Mouse (Mus musculus) ES-E14 (cell line): Measurements from ENCODE around the gene Sppl2b. TPM values are rescaled to one million over a fixed set of nuclear protein-coding genes. Genes with fewer than 3 reads are reported as not detected.

Experiments
- DNase-seq: peaks from one replicate; pipeline ENCODE4 v3.0.0-alpha.2; 2013; ENCODE audit warnings: low read depth, low spot score
- H3K27ac ChIP-seq: 2 replicates; pipeline ENCODE4 v1.5.1; 2012; ENCODE audit warnings: low read depth, mild to moderate bottlenecking, low read length, moderate library complexity, mixed read lengths; ENCODE audit not compliant: poor library complexity, insufficient read depth, severe bottlenecking
- H3K36me3 ChIP-seq: 2 replicates; pipeline ENCODE4 v1.6.1; 2012; ENCODE audit warnings: mild to moderate bottlenecking, low read length, moderate library complexity, mixed read lengths; ENCODE audit not compliant: control insufficient read depth, poor library complexity, insufficient read depth, severe bottlenecking
- H3K4me1 ChIP-seq, 2 experiments: fragments of 150-350 bp in 1 of 2; sonication (generic) in 1 of 2; 2 replicates each; pipeline ENCODE4 v1.6.1; 2012; ENCODE audit warnings: low read length in 2 of 2, mild to moderate bottlenecking in 1 of 2, mixed read lengths in 1 of 2; ENCODE audit not compliant: control insufficient read depth in 2 of 2, insufficient read depth in 2 of 2, poor library complexity in 1 of 2
- H3K4me3 ChIP-seq, 2 experiments: fragments of 150-350 bp in 1 of 2; sonication (generic) in 1 of 2; 2 replicates each; pipeline ENCODE4 v1.5.1; 2012; ENCODE audit warnings: low read length in 2 of 2, low read depth in 1 of 2, mild to moderate bottlenecking in 1 of 2, mixed read lengths in 1 of 2; ENCODE audit not compliant: insufficient read depth in 1 of 2, poor library complexity in 1 of 2, severe bottlenecking in 1 of 2
- H3K9ac ChIP-seq: 2 replicates; pipeline ENCODE4 v1.6.1; 2012; ENCODE audit warnings: low read depth, mild to moderate bottlenecking, low read length, mixed read lengths; ENCODE audit not compliant: poor library complexity, insufficient read depth, severe bottlenecking
- H3K9me3 ChIP-seq: fragments of 150-350 bp; sonication (generic); 2 replicates; pipeline ENCODE4 v1.6.1; 2012; ENCODE audit warnings: low read depth, mild to moderate bottlenecking, low read length; ENCODE audit not compliant: control insufficient read depth, insufficient read depth
- CHD2 ChIP-seq: IDR thresholded peaks from 2 replicates; pipeline ENCODE4 v1.6.1; 2014; ENCODE audit warnings: mild to moderate bottlenecking, low read depth, low read length, inconsistent platforms
- HCFC1 ChIP-seq: IDR thresholded peaks from 2 replicates; pipeline ENCODE4 v1.6.1; 2012; ENCODE audit warnings: low read length, inconsistent platforms, borderline replicate concordance; ENCODE audit not compliant: insufficient read depth
- MAFK ChIP-seq: IDR thresholded peaks from 2 replicates; pipeline ENCODE4 v1.6.1; 2014; ENCODE audit warnings: mild to moderate bottlenecking, low read depth, low read length, inconsistent platforms; ENCODE audit not compliant: insufficient read depth
- ZC3H11A ChIP-seq: IDR thresholded peaks from 2 replicates; pipeline ENCODE4 v1.6.1; 2012; ENCODE audit warnings: low read depth, mild to moderate bottlenecking, inconsistent platforms, low read length, borderline replicate concordance
- ZNF384 ChIP-seq: IDR thresholded peaks from 2 replicates; pipeline ENCODE4 v1.6.1; 2012; ENCODE audit warnings: low read depth, low read length, inconsistent platforms
- in situ Hi-C, 2 experiments: fragments of 600-800 bp; cut with MboI; formaldehyde crosslinking; loops; one replicate each; pipeline ENCODE4 v1.15.1; 2025; ENCODE audit warnings: low sequenced_read_pairs in 2 of 2, inconsistent platforms in 1 of 2; ENCODE audit not compliant: unreplicated experiment in 2 of 2
- total RNA-seq: library from RNA; depleted of rRNA; stranded (reverse); fragments of 300-350 nt; gene quantifications from 2 replicates; pipeline ENCODE4 v1.2.3, GENCODE M21; 2012; rRNA removed

Sppl2b gene
- 38.9 and 66.1 TPM in 2 replicates for total RNA-seq

DNA sequence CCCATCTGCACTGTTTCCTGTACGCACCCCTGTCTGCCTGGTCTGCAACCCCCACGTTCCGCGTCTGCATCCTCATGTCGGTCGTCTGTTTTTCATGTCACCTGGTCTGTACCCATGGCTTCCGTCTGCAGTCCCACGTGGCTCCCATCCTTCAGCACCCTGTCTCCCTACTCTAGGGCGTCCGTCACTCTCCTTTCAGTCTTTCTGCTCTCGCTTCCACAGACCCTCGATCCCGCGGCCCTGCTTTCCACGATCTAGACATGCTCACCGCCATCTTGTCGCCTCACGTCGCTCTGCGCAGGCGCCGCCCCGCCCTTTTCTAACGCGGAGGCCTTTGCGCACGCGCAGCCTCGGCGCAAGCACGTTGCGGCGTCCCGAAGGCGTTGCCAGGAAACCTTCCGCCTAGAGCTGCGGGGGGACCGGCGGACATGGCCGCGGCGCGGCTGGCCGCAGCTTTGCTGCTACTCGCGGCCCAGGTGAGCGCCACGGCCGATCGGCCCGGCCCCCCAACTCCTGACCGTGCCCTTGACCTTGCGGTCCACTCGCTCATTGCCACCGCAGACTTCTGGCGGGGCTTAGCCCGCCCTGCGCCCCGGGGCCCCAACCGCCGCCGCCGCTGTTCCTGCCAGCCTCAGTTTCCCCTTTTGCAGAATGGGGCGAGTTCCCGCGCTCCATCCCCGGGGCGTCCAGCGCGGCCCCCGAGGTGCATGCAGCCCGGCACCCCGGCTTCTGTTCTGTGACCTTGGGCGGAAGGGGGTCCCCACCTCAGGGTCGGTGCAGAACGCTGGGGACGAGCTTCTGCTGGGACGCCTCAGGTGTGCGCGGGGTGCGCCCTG lies at the start of gene Sppl2b, which contains the start of gene Lsm7:
Gene Sppl2b (plus strand): TSS at position 363 of the 836 bp plus-strand sequence.
Gene Lsm7 (minus strand): TSS at position 297 of the 836 bp plus-strand sequence.
- in situ Hi-C loops, result no loop called here
- no peaks in the 10 kb centered on the region for H3K9me3 ChIP-seq
- DNase-seq, result peak; percentile 82
- H3K9ac ChIP-seq, result peak within 1 kb of the TSS; percentile 83
- peaks cover 3 to 5% of the 10 kb centered on the region in 2 experiments; a peak in 2 of 4 replicates for H3K4me1 ChIP-seq
- no peak within 1 kb of the TSS; the same call in 1 of the 2 replicates for H3K27ac ChIP-seq
- TF ChIP-seq HCFC1, result peak; percentile 65; the same call in 1 of the 2 replicates
- TF ChIP-seq MAFK, result no peak
- TF ChIP-seq ZC3H11A, result no peak
- peaks cover 17% of the 10 kb centered on the region for H3K36me3 ChIP-seq
- peak within 1 kb of the TSS; percentile 77 for H3K4me3 ChIP-seq

DNA sequence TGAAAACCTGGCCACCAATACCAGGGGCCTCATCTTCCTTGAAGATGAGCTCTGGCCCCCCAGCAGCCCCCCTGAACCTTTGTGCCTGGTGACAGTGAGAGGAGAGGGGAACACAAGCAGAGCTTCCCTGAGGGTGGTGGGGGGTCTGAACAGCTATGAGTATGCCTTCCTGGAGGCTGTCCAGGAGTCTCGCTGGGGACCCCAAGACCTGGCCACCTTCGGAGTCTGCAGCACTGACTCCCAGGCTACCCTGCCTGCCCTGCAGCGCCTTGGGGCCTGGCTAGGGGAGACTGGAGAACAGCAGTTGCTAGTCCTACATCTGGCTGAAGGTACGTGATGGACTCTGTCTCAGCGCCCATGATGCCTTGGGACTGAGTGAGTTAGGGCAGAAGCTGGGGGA lies 49.8 kb upstream of the Sppl2b start:
- no peak for DNase-seq
- no peak overlapping the region for H3K4me3 ChIP-seq
- TF ChIP-seq ZNF384 (no peak), MAFK (no peak), HCFC1 (no peak), CHD2 (no peak), ZC3H11A (no peak)
- H3K36me3 ChIP-seq, result peaks cover 46% of the 10 kb centered on the region
- no peak overlapping the region for H3K9ac ChIP-seq
- no peaks in the 10 kb centered on the region for H3K9me3 ChIP-seq
- H3K4me1 ChIP-seq, result peaks cover 10 to 22% of the 10 kb centered on the region in 2 experiments; a peak in 3 of 4 replicates
- in situ Hi-C loops, result no loop called here
- H3K27ac ChIP-seq, result no peak overlapping the region

DNA sequence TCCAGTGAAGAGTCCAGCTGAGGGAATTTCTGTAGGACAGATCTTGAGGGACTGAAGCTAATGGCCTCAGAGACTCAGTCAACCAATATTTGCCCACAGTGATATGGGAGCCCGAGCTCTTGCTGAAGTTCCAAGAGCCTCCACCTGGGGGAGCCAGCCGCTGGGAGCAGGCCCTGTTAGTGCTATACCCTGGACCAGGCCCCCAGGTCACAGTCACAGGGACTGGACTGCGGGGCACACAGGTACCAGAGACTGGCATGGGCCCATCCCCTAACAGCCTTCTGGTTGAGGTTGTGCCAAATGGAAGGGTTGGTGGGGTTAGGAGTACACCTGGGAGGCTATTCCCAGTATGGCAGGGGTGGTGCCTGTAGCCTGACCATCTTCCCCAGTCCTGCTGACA lies 49.1 kb upstream of the Sppl2b start:
- Histone ChIP-seq H3K9ac (no peak overlapping the region), H3K9me3 (no peaks in the 10 kb centered on the region), H3K36me3 (peaks cover 45% of the 10 kb centered on the region), H3K4me1 (peaks cover 10 to 22% of the 10 kb centered on the region in 2 experiments; a peak in 3 of 4 replicates), H3K27ac (no peak overlapping the region), H3K4me3 (no peak overlapping the region)
- no peak for TF ChIP-seq ZC3H11A
- TF ChIP-seq ZNF384, result no peak
- no peak for TF ChIP-seq HCFC1
- DNase-seq, result peak; percentile 56
- in situ Hi-C loops, result no loop called here

DNA sequence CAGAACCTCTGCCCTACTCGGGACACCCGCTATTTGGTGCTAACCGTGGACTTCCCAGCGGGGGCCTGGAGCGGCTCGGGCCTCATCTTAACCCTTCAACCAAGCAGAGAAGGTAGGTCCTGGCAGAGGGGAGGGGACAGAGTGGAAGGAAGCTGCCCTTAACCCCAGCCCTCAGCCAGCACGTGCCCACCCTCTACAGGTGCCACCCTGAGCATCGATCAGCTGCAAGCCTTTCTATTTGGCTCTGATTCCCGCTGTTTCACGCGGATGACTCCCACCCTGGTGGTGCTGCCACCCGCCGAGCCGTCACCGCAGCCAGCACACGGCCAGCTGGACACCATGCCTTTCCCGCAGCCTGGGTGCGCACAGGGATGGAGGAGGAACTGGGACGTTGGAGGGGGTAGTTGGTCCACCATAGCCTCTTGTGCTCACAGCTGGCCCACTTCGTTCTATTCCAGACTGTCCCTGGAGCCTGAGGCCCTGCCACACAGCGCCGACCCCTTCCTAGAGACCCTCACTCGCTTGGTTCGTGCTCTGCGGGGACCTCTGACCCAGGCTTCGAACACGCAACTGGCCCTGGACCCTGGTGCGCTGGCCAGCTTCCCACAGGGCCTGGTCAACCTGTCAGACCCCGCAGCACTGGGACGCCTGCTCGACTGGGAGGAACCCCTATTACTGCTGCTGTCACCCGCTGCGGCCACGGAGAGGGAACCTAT lies 48.6 kb upstream of the Sppl2b start:
- TF ChIP-seq MAFK (no peak), ZNF384 (no peak), ZC3H11A (no peak), CHD2 (no peak), HCFC1 (no peak)
- Histone ChIP-seq H3K9ac (peak overlapping the region; percentile 60), H3K27ac (no peak overlapping the region), H3K36me3 (peaks cover 39% of the 10 kb centered on the region), H3K4me3 (peak overlapping the region; percentile 57 to 67), H3K9me3 (no peaks in the 10 kb centered on the region), H3K4me1 (peaks cover 10 to 22% of the 10 kb centered on the region in 2 experiments; a peak in 3 of 4 replicates)
- in situ Hi-C loops, result no loop called here
- no peak for DNase-seq
